Mouse (Mus musculus) midbrain, postnatal 0 days (tissue): ENCODE measurements around the gene Cbarp. TPM values are rescaled to one million over a fixed set of nuclear protein-coding genes. Genes with fewer than 3 reads are reported as not detected.
A peak's percentile ranks its signal among the peaks of the same experiment; 100 is the strongest.

Experiments used
- ATAC-seq: fragments of 200-750 bp; cut with Nextera tagmentation; 2 replicates; pipeline ENCODE4 v1.8.0; 2017; ENCODE audit warnings: moderate number of reproducible peaks, mild to moderate bottlenecking, moderate TSS enrichment, moderate library complexity; ENCODE audit not compliant: low FRiP score
- DNase-seq: peaks from one replicate; pipeline ENCODE4 v3.0.0-alpha.2; 2015; ENCODE audit warnings: low spot score
- H3K27ac ChIP-seq: fragments of 300-500 bp; sonication (generic); 2 replicates; pipeline ENCODE4 v1.5.1; 2014; ENCODE audit warnings: low read depth, mild to moderate bottlenecking, low read length, mixed read lengths
- H3K27me3 ChIP-seq: fragments of 300-500 bp; sonication (generic); 2 replicates; pipeline ENCODE4 v1.6.1; 2014; ENCODE audit warnings: low read length, control low read depth, mixed read lengths; ENCODE audit not compliant: insufficient read depth
- H3K36me3 ChIP-seq: fragments of 300-500 bp; sonication (generic); 2 replicates; pipeline ENCODE4 v1.6.1; 2014; ENCODE audit warnings: low read length, control low read depth, mixed read lengths; ENCODE audit not compliant: insufficient read depth
- H3K4me1 ChIP-seq: fragments of 300-500 bp; sonication (generic); 2 replicates; pipeline ENCODE4 v1.6.1; 2014; ENCODE audit warnings: mild to moderate bottlenecking, control low read depth, antibody characterized with exemption, low read length, mixed read lengths; ENCODE audit not compliant: insufficient read depth
- H3K4me2 ChIP-seq: fragments of 300-500 bp; sonication (generic); 2 replicates; pipeline ENCODE4 v1.6.1; 2014; ENCODE audit warnings: low read depth, mild to moderate bottlenecking, low read length, mixed read lengths; ENCODE audit not compliant: poor library complexity, severe bottlenecking
- H3K4me3 ChIP-seq: fragments of 300-500 bp; sonication (generic); 2 replicates; pipeline ENCODE4 v1.5.1; 2014; ENCODE audit warnings: low read depth, mild to moderate bottlenecking, low read length, moderate library complexity
- H3K9ac ChIP-seq: fragments of 300-500 bp; sonication (generic); replicated peaks from 2 replicates; pipeline ENCODE4 v1.6.1; 2014; ENCODE audit warnings: mild to moderate bottlenecking, low read length, moderate library complexity, mixed read lengths; ENCODE audit not compliant: poor library complexity, severe bottlenecking
- H3K9me3 ChIP-seq: fragments of 300-500 bp; sonication (generic); 2 replicates; pipeline ENCODE4 v1.6.1; 2016; ENCODE audit warnings: low read length, control low read depth
- CTCF ChIP-seq: IDR thresholded peaks from 2 replicates; pipeline ENCODE4 v1.5.1; 2016; ENCODE audit warnings: antibody characterized with exemption, mild to moderate bottlenecking
- WGBS: fragments of 180-500 bp; shearing (Covaris S2); extraction: QIAGEN DNeasy Blood & Tissue Kit; methylation state at CpG from one replicate; pipeline ENCODE4 v1.1.7; 2014; 5-methylcytosine and 5-hydroxymethylcytosine counted together
- polyA plus RNA-seq: library from polyadenylated mRNA; unstranded; fragments of >200 nt; fragmentation: Nextera tagmentation; extraction: Ambion mirVana; gene quantifications from 2 replicates; pipeline ENCODE4 v1.2.1, GENCODE M21; 2015
- total RNA-seq: library from RNA; depleted of rRNA; stranded (reverse); fragments of >200 nt; gene quantifications from 2 replicates; pipeline ENCODE4 v1.2.3, GENCODE M21; 2014

Cbarp gene
- total and polyA plus RNA-seq, 2 experiments from 2014 or later = 120 to 273 TPM

- 4% methylated on average over 32 of the region's 33 CpGs for WGBS
Observed at GRCm38 (mm10) chr10:80160455-80161371, 20.1 kb upstream of the Cbarp start.

GRCm38 (mm10) chr10:80159561-80160454 lies 19.2 kb upstream of the Cbarp start:
- peak overlapping the region; percentile 84 for H3K27ac ChIP-seq
- H3K9ac ChIP-seq = peak overlapping the region; percentile 51
- H3K27me3 ChIP-seq = no peaks in the 10 kb centered on the region
- DNase-seq (peak; percentile 99), ATAC-seq (peak; percentile 87)
- WGBS = under 1% methylated on average over 55 of the region's 55 CpGs
- no peaks in the 10 kb centered on the region for H3K9me3 ChIP-seq
- H3K4me1 ChIP-seq = peaks cover 14% of the 10 kb centered on the region
- TF ChIP-seq CTCF = no peak
- H3K36me3 ChIP-seq = peaks cover 28% of the 10 kb centered on the region
- H3K4me2 ChIP-seq = peak overlapping the region; percentile 58
- H3K4me3 ChIP-seq = peak overlapping the region; percentile 42

More at GRCm38 (mm10) chr10:80160455-80161371, 20.1 kb upstream of the Cbarp start:
- peaks cover 19% of the 10 kb centered on the region for H3K36me3 ChIP-seq
- ATAC-seq (no peak), DNase-seq (peak; percentile 56)
- H3K27ac ChIP-seq = peak overlapping the region; percentile 84
- TF ChIP-seq CTCF = no peak
- peak overlapping the region; percentile 33; the same call in 1 of the 2 replicates for H3K9ac ChIP-seq
- H3K4me2 ChIP-seq = peak overlapping the region; percentile 58
- no peaks in the 10 kb centered on the region for H3K9me3 ChIP-seq
- H3K4me3 ChIP-seq = peak overlapping the region; percentile 42
- H3K4me1 ChIP-seq = peaks cover 16% of the 10 kb centered on the region
- no peaks in the 10 kb centered on the region for H3K27me3 ChIP-seq

GRCm38 (mm10) chr10:80159021-80159560 lies 18.5 kb upstream of the Cbarp start:
- DNase-seq (peak; percentile 38), ATAC-seq (no peak; the same call in none of the 2 replicates)
- Histone ChIP-seq H3K4me2 (peak overlapping the region; percentile 58), H3K4me3 (peak overlapping the region; percentile 42), H3K9ac (peak overlapping the region; percentile 51), H3K9me3 (no peaks in the 10 kb centered on the region), H3K4me1 (peaks cover 14% of the 10 kb centered on the region), H3K27me3 (no peaks in the 10 kb centered on the region), H3K36me3 (peaks cover 35% of the 10 kb centered on the region), H3K27ac (peak overlapping the region; percentile 84)
- TF ChIP-seq CTCF = no peak
- 5% methylated on average over 12 of the region's 12 CpGs for WGBS

- no peaks in the 10 kb centered on the region for H3K9me3 ChIP-seq
- H3K27me3 ChIP-seq = no peaks in the 10 kb centered on the region
- DNase-seq (peak; percentile 19), ATAC-seq (no peak)
- 14% methylated on average over 18 of the region's 18 CpGs for WGBS
- peak overlapping the region; percentile 84 for H3K27ac ChIP-seq
- H3K4me2 ChIP-seq = no peak overlapping the region
- H3K4me3 ChIP-seq = no peak overlapping the region; the same call in 1 of the 2 replicates
- no peak for TF ChIP-seq CTCF
- peaks cover 14% of the 10 kb centered on the region for H3K4me1 ChIP-seq
- no peak overlapping the region for H3K9ac ChIP-seq
- H3K36me3 ChIP-seq = peaks cover 41% of the 10 kb centered on the region
Observed at GRCm38 (mm10) chr10:80158307-80158986, 17.8 kb upstream of the Cbarp start.
